Mouse (Mus musculus) forebrain, embryonic 15.5 days (tissue): ENCODE measurements around the gene Stk16. TPM values are rescaled to one million over a fixed set of nuclear protein-coding genes. Genes with fewer than 3 reads are reported as not detected.

Experiments
- ATAC-seq: fragments of 200-750 bp; cut with Nextera tagmentation; replicated peaks from 2 replicates; pipeline ENCODE4 v1.8.0; 2017; ENCODE audit warnings: mild to moderate bottlenecking, moderate TSS enrichment, moderate library complexity
- H3K27ac ChIP-seq: fragments of 300-500 bp; sonication (generic); replicated peaks from 2 replicates; pipeline ENCODE4 v1.5.1; 2015; ENCODE audit warnings: mild to moderate bottlenecking, inconsistent platforms
- H3K27me3 ChIP-seq: fragments of 300-500 bp; sonication (generic); 2 replicates; pipeline ENCODE4 v1.6.1; 2015; ENCODE audit warnings: inconsistent platforms
- H3K36me3 ChIP-seq: fragments of 300-500 bp; sonication (generic); 2 replicates; pipeline ENCODE4 v1.6.1; 2015; ENCODE audit warnings: mild to moderate bottlenecking, inconsistent platforms
- H3K4me1 ChIP-seq: fragments of 300-500 bp; sonication (generic); 2 replicates; pipeline ENCODE4 v1.6.1; 2015; ENCODE audit warnings: inconsistent platforms
- H3K4me2 ChIP-seq: fragments of 300-500 bp; sonication (generic); replicated peaks from 2 replicates; pipeline ENCODE4 v1.6.1; 2015; ENCODE audit warnings: mild to moderate bottlenecking, inconsistent platforms
- H3K4me3 ChIP-seq: fragments of 300-500 bp; sonication (generic); 2 replicates; pipeline ENCODE4 v1.5.1; 2015; ENCODE audit warnings: mild to moderate bottlenecking, inconsistent platforms
- H3K9ac ChIP-seq: fragments of 300-500 bp; sonication (generic); replicated peaks from 2 replicates; pipeline ENCODE4 v1.6.1; 2015; ENCODE audit warnings: mild to moderate bottlenecking, inconsistent platforms
- H3K9me3 ChIP-seq: fragments of 300-500 bp; sonication (generic); 2 replicates; pipeline ENCODE4 v1.6.1; 2016; ENCODE audit warnings: inconsistent platforms
- WGBS: fragments of 180-500 bp; shearing (Covaris S2); methylation state at CpG from one replicate; pipeline ENCODE4 v1.1.7; 2015; ENCODE audit warnings: mixed read lengths; 5-methylcytosine and 5-hydroxymethylcytosine counted together
- polyA plus RNA-seq: library from polyadenylated mRNA; unstranded; fragments of >200 nt; fragmentation: Nextera tagmentation; extraction: Ambion mirVana; gene quantifications from 2 replicates; pipeline ENCODE4 v1.2.1, GENCODE M21; 2015

Stk16 gene
- polyA plus RNA-seq, 1 experiment from 2014 or later: 145 TPM

DNA sequence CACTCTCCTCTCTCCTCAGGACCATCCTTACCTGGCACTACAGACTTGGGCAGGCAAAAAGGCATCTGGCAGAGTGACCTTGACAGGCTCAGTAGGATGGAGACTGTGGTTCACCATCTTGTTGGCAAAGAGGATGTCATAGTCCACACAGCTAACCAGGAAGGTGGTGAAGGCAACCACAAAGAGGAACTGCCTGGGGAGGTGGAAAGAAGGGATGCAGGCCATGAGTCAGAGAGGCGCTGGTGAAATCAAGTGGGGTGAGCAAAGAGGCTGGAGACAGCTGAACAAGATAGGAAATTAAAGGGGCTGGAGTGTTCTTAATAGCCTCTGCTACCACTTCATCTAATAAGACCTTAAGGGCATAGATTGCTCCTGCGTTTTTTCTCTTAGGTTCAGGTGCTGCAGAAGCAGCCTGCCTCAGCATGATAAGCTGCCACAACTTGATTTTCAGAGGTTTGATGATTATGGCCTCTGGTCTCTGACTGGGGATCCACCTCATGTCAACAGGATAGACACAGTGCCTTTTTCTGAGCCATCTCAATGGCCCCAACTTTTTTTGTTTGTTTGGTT lies 22.6 kb upstream of the Stk16 start:
- H3K9ac ChIP-seq: no peak overlapping the region
- H3K36me3 ChIP-seq: peaks cover 55% of the 10 kb centered on the region
- peaks cover 20% of the 10 kb centered on the region for H3K4me1 ChIP-seq
- no peaks in the 10 kb centered on the region for H3K27me3 ChIP-seq
- 85% methylated on average over 2 of the region's 2 CpGs for WGBS
- ATAC-seq: no peak
- H3K4me3 ChIP-seq: no peak overlapping the region
- no peak overlapping the region for H3K4me2 ChIP-seq
- no peaks in the 10 kb centered on the region for H3K9me3 ChIP-seq
- H3K27ac ChIP-seq: no peak overlapping the region

DNA sequence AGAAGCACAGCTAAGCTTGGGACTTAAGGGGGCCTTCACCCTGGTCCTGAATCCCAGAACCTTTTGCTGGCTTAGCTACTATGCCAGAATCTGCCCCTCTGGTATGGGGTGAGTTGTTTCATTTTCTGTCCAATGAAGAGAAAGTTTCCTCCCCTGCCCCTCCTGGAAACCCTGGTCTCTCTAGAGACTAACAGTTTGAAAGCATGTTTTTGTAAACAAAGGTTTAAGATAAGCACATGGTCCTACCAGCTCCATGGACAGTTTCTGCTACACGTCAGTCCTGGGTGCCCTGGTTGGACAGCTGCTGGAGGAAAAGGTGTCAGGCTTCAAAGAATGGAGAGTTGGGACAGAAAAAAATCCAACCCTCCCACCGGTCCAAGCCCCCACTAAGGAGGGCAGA lies 20.1 kb upstream of the Stk16 start:
- Histone ChIP-seq H3K9ac (no peak overlapping the region), H3K4me3 (peak overlapping the region; percentile 79; the same call in 1 of the 2 replicates), H3K4me1 (peaks cover 24% of the 10 kb centered on the region)

DNA sequence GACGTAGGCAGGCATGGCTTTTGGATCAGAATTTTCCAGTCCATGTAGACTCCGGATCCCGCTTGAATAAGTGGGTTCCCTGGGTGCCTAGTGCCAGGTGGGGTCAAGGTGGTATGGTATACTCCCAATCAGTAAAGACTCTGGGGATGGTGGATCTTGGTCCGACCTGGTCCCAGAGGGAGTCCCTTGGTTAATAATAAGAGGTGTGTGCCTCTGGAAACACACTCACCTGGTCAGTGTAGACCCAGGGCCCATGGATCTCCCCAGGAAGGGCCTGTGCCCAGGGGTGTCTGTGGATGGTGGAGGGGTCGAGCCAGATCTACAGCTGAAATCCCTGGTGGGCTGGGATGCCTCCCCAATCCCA lies 19.4 kb upstream of the Stk16 start:
- 40% methylated on average over 5 of the region's 5 CpGs for WGBS
- Histone ChIP-seq H3K4me1 (peaks cover 24% of the 10 kb centered on the region), H3K4me2 (peak overlapping the region; percentile 94), H3K4me3 (peak overlapping the region; percentile 79), H3K9me3 (no peaks in the 10 kb centered on the region), H3K36me3 (peaks cover 37% of the 10 kb centered on the region), H3K27me3 (no peaks in the 10 kb centered on the region), H3K9ac (peak overlapping the region; percentile 90), H3K27ac (peak overlapping the region; percentile 94)
- no peak for ATAC-seq

More for the DNA sequence above, 20.1 kb upstream of the Stk16 start:
- ATAC-seq: no peak
- Histone ChIP-seq H3K27ac (no peak overlapping the region), H3K36me3 (peaks cover 37% of the 10 kb centered on the region), H3K27me3 (no peaks in the 10 kb centered on the region), H3K9me3 (no peaks in the 10 kb centered on the region), H3K4me2 (peak overlapping the region; percentile 94)
- WGBS: 79% methylated on average over 2 of the region's 2 CpGs

DNA sequence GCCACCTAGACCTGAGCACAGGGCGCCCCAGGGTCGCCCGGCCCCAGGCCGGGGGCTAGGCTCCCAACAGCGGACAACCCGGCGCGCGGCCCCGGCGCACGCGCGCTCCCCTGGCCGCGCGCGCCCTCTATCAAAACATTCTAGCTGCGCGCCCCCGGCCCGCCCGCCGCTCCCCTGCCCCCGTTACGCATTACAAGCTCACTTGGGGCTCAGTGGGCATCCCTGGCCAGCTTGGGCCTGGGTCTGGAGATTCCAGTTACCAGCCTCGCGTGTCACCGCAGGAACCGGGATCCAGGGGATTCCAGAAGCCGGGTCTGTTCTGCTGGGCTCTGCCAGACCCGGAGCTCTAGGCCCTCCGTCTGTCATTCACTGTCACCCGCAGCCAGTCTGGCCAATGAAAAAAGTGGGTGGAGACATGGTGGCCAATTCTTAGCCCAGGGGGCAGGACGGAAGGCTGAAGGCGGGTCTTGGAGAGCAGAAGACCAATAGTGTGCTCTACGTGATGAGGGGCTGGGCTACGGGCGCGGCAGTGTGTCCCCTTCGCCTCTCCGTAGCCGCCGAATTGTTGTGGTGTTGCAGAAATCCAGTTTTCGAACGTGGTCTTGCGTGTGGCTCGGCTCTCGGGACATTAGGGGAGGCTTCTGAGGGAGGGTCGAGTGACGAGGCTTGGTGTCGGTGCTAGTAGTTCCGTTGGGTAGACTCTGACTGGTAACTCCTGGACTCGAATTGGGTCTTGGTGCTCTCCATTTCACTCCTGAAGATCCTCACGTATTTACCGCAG lies 18.8 kb upstream of the Stk16 start, which contains the start of the genes Ankzf1 and Atg9a:
Gene Ankzf1, plus strand, starts transcription at position 530 of the 781 bp plus-strand sequence.
Gene Atg9a, minus strand, starts transcription at position 575 of the 781 bp plus-strand sequence.
- Histone ChIP-seq H3K36me3 (peaks cover 38% of the 10 kb centered on the region), H3K4me2 (peak within 1 kb of the TSS; percentile 94)

DNA sequence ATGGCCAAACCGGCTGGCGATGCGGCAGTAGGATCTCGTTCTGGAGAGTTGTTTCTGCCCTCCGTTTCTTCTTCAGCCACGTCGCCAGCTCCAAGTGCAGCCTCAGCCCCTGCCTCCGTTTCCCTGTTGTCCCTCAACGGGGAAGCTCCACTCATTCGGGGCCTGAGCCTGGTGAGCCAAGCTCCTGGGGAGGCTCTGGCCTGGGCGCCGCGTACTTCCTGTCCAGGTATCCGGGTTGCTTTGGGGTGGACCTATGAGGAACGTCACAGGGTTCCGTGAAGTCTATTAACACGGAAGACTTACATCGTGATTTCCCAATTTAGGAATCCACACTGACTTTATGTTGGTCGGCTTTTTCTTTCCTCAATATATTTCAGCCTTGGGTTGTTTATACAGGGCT lies 18.2 kb upstream of the Stk16 start:
- Histone ChIP-seq H3K27me3 (no peaks in the 10 kb centered on the region), H3K4me1 (peaks cover 24% of the 10 kb centered on the region), H3K4me2 (peak overlapping the region; percentile 94), H3K36me3 (peaks cover 36% of the 10 kb centered on the region), H3K9ac (peak overlapping the region; percentile 90), H3K27ac (peak overlapping the region; percentile 94), H3K9me3 (no peaks in the 10 kb centered on the region), H3K4me3 (peak overlapping the region; percentile 79)
- under 1% methylated on average over 19 of the region's 19 CpGs for WGBS
- ATAC-seq: peak; percentile 21; the same call in 1 of the 2 replicates

More for the DNA sequence above, 18.8 kb upstream of the Stk16 start, which contains the start of the genes Ankzf1 and Atg9a:
- peak; percentile 100 for ATAC-seq
- under 1% methylated on average over 54 of the region's 56 CpGs for WGBS
- Histone ChIP-seq H3K27ac (peak within 1 kb of the TSS; percentile 94), H3K9me3 (no peaks in the 10 kb centered on the region), H3K4me3 (peak within 1 kb of the TSS; percentile 79), H3K9ac (peak within 1 kb of the TSS; percentile 90), H3K27me3 (no peaks in the 10 kb centered on the region), H3K4me1 (peaks cover 24% of the 10 kb centered on the region)

GRCm38 (mm10) chr1:75201236-75201635 lies 9.4 kb upstream of the Stk16 start:
- H3K27me3 ChIP-seq: no peaks in the 10 kb centered on the region
- WGBS: 96% methylated on average over 1 of the region's 1 CpGs
- no peak overlapping the region for H3K4me2 ChIP-seq
- H3K9ac ChIP-seq: no peak overlapping the region
- H3K9me3 ChIP-seq: no peaks in the 10 kb centered on the region
- H3K4me1 ChIP-seq: no peaks in the 10 kb centered on the region
- H3K36me3 ChIP-seq: peaks cover 38% of the 10 kb centered on the region
- ATAC-seq: no peak
- no peak overlapping the region for H3K27ac ChIP-seq
- no peak overlapping the region for H3K4me3 ChIP-seq

- peak overlapping the region; percentile 86 for H3K4me3 ChIP-seq
- peak overlapping the region; percentile 39 for H3K9ac ChIP-seq
- 11% methylated on average over 34 of the region's 34 CpGs for WGBS
- peaks cover 38% of the 10 kb centered on the region for H3K4me1 ChIP-seq
- H3K4me2 ChIP-seq: peak overlapping the region; percentile 89
- ATAC-seq: no peak
- H3K36me3 ChIP-seq: peaks cover 18% of the 10 kb centered on the region
- H3K27ac ChIP-seq: no peak overlapping the region
- no peaks in the 10 kb centered on the region for H3K27me3 ChIP-seq
- no peaks in the 10 kb centered on the region for H3K9me3 ChIP-seq
Measured at GRCm38 (mm10) chr1:75208967-75209678, 1.5 kb upstream of the Stk16 start.

DNA sequence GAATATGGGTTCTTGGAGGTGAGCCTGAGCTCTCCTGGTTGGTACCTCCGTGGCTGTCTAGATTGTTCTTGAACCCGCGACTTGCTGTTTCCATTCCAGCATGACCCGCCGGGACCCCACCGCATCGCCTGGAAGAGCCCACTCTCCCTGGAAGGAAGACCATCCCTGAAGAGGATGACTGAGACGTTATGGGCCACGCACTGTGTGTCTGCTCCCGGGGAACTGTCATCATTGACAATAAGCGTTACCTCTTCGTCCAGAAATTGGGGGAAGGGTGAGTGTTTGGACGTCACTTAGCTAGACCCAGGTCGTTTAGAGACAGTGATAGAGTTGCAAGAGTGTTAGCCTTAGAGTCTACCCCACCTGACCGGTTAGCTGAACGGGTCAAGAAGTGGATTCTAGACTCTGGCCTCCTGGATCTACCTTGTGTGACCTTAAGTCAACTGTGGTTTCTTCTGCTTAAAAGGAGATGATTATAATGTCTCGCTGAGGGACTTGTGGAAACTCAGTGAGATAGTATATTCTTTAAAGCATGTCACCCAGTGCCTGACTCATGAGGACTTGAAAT lies 587 bp downstream of the Stk16 start:
- H3K9me3 ChIP-seq: no peaks in the 10 kb centered on the region
- H3K4me1 ChIP-seq: peaks cover 38% of the 10 kb centered on the region
- no peak overlapping the region for H3K27ac ChIP-seq
- 14% methylated on average over 17 of the region's 17 CpGs for whole genome bisulfite sequencing
- peak overlapping the region; percentile 89 for H3K4me2 ChIP-seq
- peak overlapping the region; percentile 86 for H3K4me3 ChIP-seq
- ATAC-seq: peak; percentile 19
- 0 out of 2 replicates have a peak, but pooled peaks cover under 1% of the 10 kb centered on the region for H3K27me3 ChIP-seq
- H3K36me3 ChIP-seq: peaks cover 31% of the 10 kb centered on the region
- peak overlapping the region; percentile 89 for H3K9ac ChIP-seq

DNA sequence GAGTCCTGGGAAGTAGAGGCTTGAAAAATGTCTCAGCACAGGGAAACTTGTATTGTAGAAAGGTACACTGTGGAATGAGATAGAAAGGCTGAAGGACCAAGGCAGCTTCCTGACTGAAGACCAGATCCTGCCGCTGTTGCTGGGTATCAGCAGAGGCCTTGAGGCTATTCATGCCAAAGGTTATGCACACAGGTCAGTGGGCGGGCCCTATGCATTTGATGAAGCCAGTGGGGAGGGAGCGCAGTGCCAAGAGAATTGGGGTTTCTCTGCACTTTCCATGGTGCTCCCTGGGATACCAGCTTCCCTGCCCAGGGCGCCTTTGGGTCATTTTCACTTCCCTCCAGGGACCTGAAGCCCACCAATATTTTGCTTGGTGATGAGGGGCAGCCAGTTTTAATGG lies 1.9 kb downstream of the Stk16 start:
- peaks cover 38% of the 10 kb centered on the region for H3K4me1 ChIP-seq
- ATAC-seq: no peak
- H3K9ac ChIP-seq: no peak overlapping the region
- H3K36me3 ChIP-seq: peaks cover 31% of the 10 kb centered on the region
- H3K27me3 ChIP-seq: 0 out of 2 replicates have a peak, but pooled peaks cover 10% of the 10 kb centered on the region
- H3K9me3 ChIP-seq: no peaks in the 10 kb centered on the region
- H3K27ac ChIP-seq: no peak overlapping the region
- WGBS: 93% methylated on average over 4 of the region's 4 CpGs
- H3K4me3 ChIP-seq: no peak overlapping the region
- no peak overlapping the region for H3K4me2 ChIP-seq

DNA sequence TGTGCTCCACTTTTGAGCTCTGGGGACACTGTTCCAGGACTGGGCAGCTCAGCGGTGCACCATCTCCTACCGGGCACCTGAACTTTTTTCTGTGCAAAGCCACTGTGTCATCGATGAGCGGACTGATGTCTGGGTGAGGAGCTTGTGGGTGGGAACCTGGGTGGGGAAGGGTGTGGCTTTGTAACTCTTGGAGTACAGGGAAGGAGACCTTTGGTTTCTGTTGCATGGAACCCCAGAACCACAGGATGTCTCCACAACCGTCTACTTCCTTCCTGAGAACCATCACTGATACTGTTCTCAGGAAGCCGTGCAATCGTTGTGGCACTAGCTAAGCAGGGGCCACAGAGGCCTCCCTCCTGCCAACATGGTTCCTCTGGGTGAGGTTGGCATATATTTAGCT lies 2.5 kb downstream of the Stk16 start:
- peaks cover 14% of the 10 kb centered on the region; the same call in 1 of the 2 replicates for H3K27me3 ChIP-seq
- H3K27ac ChIP-seq: no peak overlapping the region
- H3K36me3 ChIP-seq: peaks cover 31% of the 10 kb centered on the region
- H3K4me2 ChIP-seq: no peak overlapping the region
- H3K4me3 ChIP-seq: no peak overlapping the region
- H3K9ac ChIP-seq: no peak overlapping the region
- H3K4me1 ChIP-seq: peaks cover 43% of the 10 kb centered on the region
- ATAC-seq: no peak
- H3K9me3 ChIP-seq: no peaks in the 10 kb centered on the region
- WGBS: 94% methylated on average over 7 of the region's 7 CpGs

DNA sequence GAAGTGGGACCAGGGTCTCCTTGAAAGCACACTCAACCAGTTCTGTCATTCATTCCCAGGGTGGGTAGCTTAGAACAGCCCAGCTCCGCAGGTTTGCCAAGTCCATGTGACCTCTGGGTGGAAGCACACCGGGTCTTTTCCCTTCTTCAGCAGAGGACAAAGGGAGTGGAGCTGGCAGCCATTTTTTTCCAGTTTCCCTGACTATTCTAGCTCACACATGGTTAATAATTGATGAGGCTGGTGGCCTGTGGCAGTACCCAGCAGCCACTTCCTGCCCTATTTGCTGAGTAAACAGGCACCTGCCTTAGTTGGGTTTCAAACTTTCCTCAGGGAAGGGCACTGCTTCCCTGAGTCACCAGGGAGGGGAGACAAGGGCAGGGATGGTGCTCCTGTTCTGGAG lies 3.8 kb downstream of the Stk16 start:
- no peak overlapping the region for H3K4me2 ChIP-seq
- H3K27me3 ChIP-seq: peaks cover 23% of the 10 kb centered on the region; the same call in 1 of the 2 replicates
- H3K36me3 ChIP-seq: peaks cover 31% of the 10 kb centered on the region
- WGBS: 84% methylated on average over 2 of the region's 2 CpGs
- H3K4me1 ChIP-seq: peaks cover 44% of the 10 kb centered on the region
- H3K9ac ChIP-seq: no peak overlapping the region
- no peak for ATAC-seq
- no peak overlapping the region for H3K27ac ChIP-seq
- H3K4me3 ChIP-seq: no peak overlapping the region
- H3K9me3 ChIP-seq: no peaks in the 10 kb centered on the region
